Mouse (Mus musculus): ENCODE measurements around the gene Cdk6.

DNA sequence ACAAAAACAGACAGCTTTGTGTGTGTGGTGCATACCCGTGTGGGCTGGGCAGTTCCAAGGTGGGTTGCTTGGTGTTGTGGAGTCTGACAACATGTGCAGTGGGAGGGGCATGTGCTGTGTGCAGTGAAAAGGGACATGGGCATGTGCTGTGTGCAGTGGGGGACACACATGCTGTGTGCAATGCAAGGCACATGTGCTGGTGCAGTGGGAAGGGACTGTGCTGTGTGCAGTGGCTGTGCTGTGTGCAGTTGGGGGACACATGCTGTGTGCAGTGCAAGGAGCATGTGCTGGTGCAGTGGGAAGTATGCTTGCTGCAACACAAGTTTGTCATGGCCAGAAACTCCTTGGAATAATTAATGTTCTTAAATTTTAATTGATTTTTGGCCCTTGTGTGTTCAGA lies 43.8 kb downstream of the Cdk6 start:
- TF ChIP-seq CTCF (IDR thresholded peaks at IDR 0.05; ENCODE audit: control insufficient read depth, insufficient read depth, low read length) (no peak), POLR2A (IDR thresholded peaks at IDR 0.05; ENCODE audit: borderline replicate concordance, control insufficient read depth, low read depth, low read length) (no peak)

Measured in bone marrow, adult 2 months (tissue).